9 mouse cellular contexts compared by ENCODE assay signal in genomic region chr5:117946605-117947004, GRCm38 (mm10). TPM values are rescaled to one million over a fixed set of nuclear protein-coding genes. Genes with fewer than 3 reads are reported as not detected.
DNase-seq lines count a peak whose midpoint lies in the region; ATAC-seq and TF ChIP-seq lines count a peak whose summit lies in the region.
"Had no signal": no experiment of that assay in that cellular context is flagged by ENCODE, and none has a peak within 500 bp of the region (broad histone marks: within the 10 kb centered on the region; RNA-seq: fewer than 3 reads in every experiment).

No protein-coding gene starts in this region.

- H3K27ac ChIP-seq in liver, embryonic 14.5 days, result no peak overlapping the region
- no peak overlapping the region for H3K27ac ChIP-seq in hindbrain, embryonic 15.5 days (replicated peaks)
- H3K27ac ChIP-seq in limb, embryonic 10.5 days, result no peak overlapping the region
- H3K27ac ChIP-seq: lung, embryonic 15.5 days; stomach, embryonic 15.5 days had no signal

- CTCF ChIA-PET in Patski (lab: Charles Lee), result interaction anchor here (1.1 to 2.6 kb wide), 9 partner anchors 8 to 42 kb away, joined by 3 to 14 read pairs (median 4); no protein-coding TSS in a partner anchor

- no peak for TF ChIP-seq EP300 in liver, embryonic 14.5 days (IDR thresholded peaks at IDR 0.05; ENCODE audit: low read depth)

- H3K4me1 ChIP-seq in liver, embryonic 14.5 days (replicated peaks; ENCODE audit: control insufficient read depth in 2 of 2, insufficient read depth in 2 of 2, low read length in 1 of 2), result no peaks in the 10 kb centered on the region
- no peaks in the 10 kb centered on the region for H3K4me1 ChIP-seq in hindbrain, embryonic 15.5 days (replicated peaks)
- no peaks in the 10 kb centered on the region for H3K4me1 ChIP-seq in limb, embryonic 10.5 days
- H3K4me1 ChIP-seq: lung, embryonic 15.5 days; stomach, embryonic 15.5 days had no signal

- TF ChIP-seq CTCF in liver, embryonic 14.5 days (IDR thresholded peaks at IDR 0.05; ENCODE audit: low read depth), result peak; percentile 54
- TF ChIP-seq CTCF in Patski (IDR thresholded peaks at IDR 0.05), result peak; percentile 83

- no peaks in the 10 kb centered on the region for H3K9me3 ChIP-seq in liver, embryonic 14.5 days (ENCODE audit: control insufficient read depth, low read length)
- no peaks in the 10 kb centered on the region for H3K9me3 ChIP-seq in hindbrain, embryonic 15.5 days
- H3K9me3 ChIP-seq in limb, embryonic 10.5 days (replicated peaks), result no peaks in the 10 kb centered on the region
- H3K9me3 ChIP-seq: lung, embryonic 15.5 days; stomach, embryonic 15.5 days had no signal

- 19% methylated on average over 4 of the region's 4 CpGs for WGBS in liver, embryonic 14.5 days (ENCODE audit: insufficient replicate concordance)
- 28% methylated on average over 4 of the region's 4 CpGs for WGBS in hindbrain, embryonic 15.5 days
- 43% methylated on average over 4 of the region's 4 CpGs for WGBS in limb, embryonic 10.5 days

- H3K27me3 ChIP-seq in liver, embryonic 14.5 days (ENCODE audit: control insufficient read depth, insufficient read depth, low read length), result no peaks in the 10 kb centered on the region
- H3K27me3 ChIP-seq in Patski, result peaks cover 7% of the 10 kb centered on the region
- no peaks in the 10 kb centered on the region for H3K27me3 ChIP-seq in hindbrain, embryonic 15.5 days
- no peaks in the 10 kb centered on the region for H3K27me3 ChIP-seq in limb, embryonic 10.5 days (ENCODE audit: low read depth, poor library complexity, severe bottlenecking)
- H3K27me3 ChIP-seq: lung, embryonic 15.5 days; stomach, embryonic 15.5 days had no signal

- no peak overlapping the region for H3K4me2 ChIP-seq in liver, embryonic 14.5 days (ENCODE audit: low read depth)
- no peak overlapping the region for H3K4me2 ChIP-seq in hindbrain, embryonic 15.5 days
- H3K4me2 ChIP-seq: lung, embryonic 15.5 days; stomach, embryonic 15.5 days had no signal

- no peak for DNase-seq in liver, embryonic 14.5 days (ENCODE audit: low read depth in 3 of 3, low spot score in 3 of 3)
- DNase-seq in liver (no peak), Patski (ENCODE audit: low read depth, low spot score) (no peak)
- peak; percentile 28 for DNase-seq in c-Kit-positive CD71-negative TER-119-negative erythroid progenitor cells, embryonic 14.5 days (ENCODE audit: low read depth)
- peak; percentile 41 for DNase-seq in limb, embryonic 10.5 days (ENCODE audit: low spot score)
- DNase-seq in telencephalon, adult 2 months (ENCODE audit: low read depth, low spot score), result peak; percentile 19

- no peak for ATAC-seq in liver, embryonic 14.5 days (ENCODE audit: insufficient read depth)
- no peak for ATAC-seq in Patski
- ATAC-seq in hindbrain, embryonic 15.5 days (ENCODE audit: low FRiP score, low read depth), result peak; percentile 59; the same call in 1 of the 2 replicates

- no peak overlapping the region for H3K4me3 ChIP-seq in liver, embryonic 14.5 days (ENCODE audit: insufficient read depth in 1 of 2, low read depth in 2 of 2, low read length in 2 of 2)
- no peak overlapping the region for H3K4me3 ChIP-seq in hindbrain, embryonic 15.5 days
- no peak overlapping the region for H3K4me3 ChIP-seq in limb, embryonic 10.5 days
- H3K4me3 ChIP-seq: lung, embryonic 15.5 days; stomach, embryonic 15.5 days had no signal

- H3K9ac ChIP-seq in liver, embryonic 14.5 days (replicated peaks), result no peak overlapping the region
- H3K9ac ChIP-seq in hindbrain, embryonic 15.5 days, result no peak overlapping the region
- H3K9ac ChIP-seq: lung, embryonic 15.5 days; stomach, embryonic 15.5 days had no signal

- POLR2A ChIA-PET in Patski (lab: Charles Lee), result no interaction called here

- H3K36me3 ChIP-seq in liver, embryonic 14.5 days (replicated peaks; ENCODE audit: control insufficient read depth, insufficient read depth, low read depth), result no peaks in the 10 kb centered on the region
- H3K36me3 ChIP-seq in hindbrain, embryonic 15.5 days, result no peaks in the 10 kb centered on the region
- H3K36me3 ChIP-seq in limb, embryonic 10.5 days, result no peaks in the 10 kb centered on the region
- H3K36me3 ChIP-seq: lung, embryonic 15.5 days; stomach, embryonic 15.5 days had no signal

- in situ Hi-C loops in Patski (cut with MboI; ENCODE audit: low pct_unique_long_range_greater_than_20kb), result no loop called here

RNA-seq across cellular contexts. Expression of gene Fbxo21, which starts 29.9 kb away (rescaled TPM):
- 10.0 and 10.6 TPM in 2 replicates for polyA plus RNA-seq in liver, embryonic 14.5 days (2012; rRNA removed)
- 9.5 and 10.3 TPM in 2 replicates for polyA plus RNA-seq in liver, embryonic 14.5 days (2014; fragmentation: Nextera tagmentation; extraction: Ambion mirVana)
- polyA plus RNA-seq in Patski (2021), result 49.1 TPM
- 148 and 159 TPM in 2 replicates for polyA plus RNA-seq in hindbrain, embryonic 15.5 days (2015; fragmentation: Nextera tagmentation; extraction: Ambion mirVana)
- polyA plus RNA-seq in limb, embryonic 10.5 days (2016; fragmentation: Nextera tagmentation; extraction: Ambion mirVana), result 86.1 and 93.4 TPM in 2 replicates

Comparison
In these comparisons a context has a peak if more than half of its experiments do, and no peak if none do; other contexts are left out.
1. DNase-seq: peak in c-Kit-positive CD71-negative TER-119-negative erythroid progenitor cells, embryonic 14.5 days (single experiment), limb, embryonic 10.5 days (single experiment) and telencephalon, adult 2 months (single experiment); none in liver, embryonic 14.5 days (0 of 3), liver (single experiment) and Patski (single experiment).